Mouse (Mus musculus) small intestine, adult 2 months (tissue): ENCODE data around the gene Pou2f2.

Experiments
- CTCF ChIP-seq: fragments of 200-500 bp; IDR thresholded peaks from 2 replicates; pipeline ENCODE4 v1.5.1; 2012; ENCODE audit warnings: low read depth, mild to moderate bottlenecking, control low read depth, inconsistent platforms, low read length, moderate library complexity, mixed read lengths; ENCODE audit not compliant: insufficient replicate concordance, insufficient read length; ENCODE audit errors: extremely low read depth
- POLR2A ChIP-seq: fragments of 200-500 bp; IDR thresholded peaks from 2 replicates; pipeline ENCODE4 v1.6.1; 2012; ENCODE audit warnings: low read depth, mild to moderate bottlenecking, control low read depth, inconsistent platforms, low read length, moderate library complexity

GRCm38 (mm10) chr7:25063346-25063745, 116.2 kb downstream of the Pou2f2 start:
- no peak for TF ChIP-seq CTCF
- no peak for TF ChIP-seq POLR2A
